Mouse (Mus musculus): ENCODE results near the gene Scgb1b3. TPM values are rescaled to one million over a fixed set of nuclear protein-coding genes. Genes with fewer than 3 reads are reported as not detected.

Gene Scgb1b3
- not detected in 2 replicates for polyA plus RNA-seq (2014; fragmentation: Nextera tagmentation; extraction: Ambion mirVana)

DNA sequence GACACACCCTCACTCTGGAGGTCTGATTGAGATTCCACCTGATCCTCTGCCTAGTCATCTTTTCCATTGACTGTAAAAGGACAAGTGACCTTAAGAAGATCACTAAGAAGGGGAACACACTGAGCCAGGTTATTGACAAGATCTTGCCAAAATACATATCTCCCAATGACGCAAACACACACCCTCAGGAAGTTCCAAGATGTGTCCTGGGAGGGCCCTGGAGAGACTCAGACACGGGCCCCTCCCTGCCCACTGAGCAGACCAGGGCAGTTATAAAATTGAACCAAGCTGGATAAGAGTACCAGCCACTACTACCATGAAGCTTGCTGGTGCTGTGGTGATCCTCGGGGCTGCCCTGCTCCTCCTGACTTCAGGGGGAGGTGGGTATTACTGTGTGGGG is at the start of gene Scgb1b3:
Gene Scgb1b3 (plus strand): TSS at position 301 of the 400 bp plus-strand sequence.
- no peak for DNase-seq (ENCODE audit: low spot score)
- H3K4me1 ChIP-seq (ENCODE audit: control insufficient read depth, insufficient read depth, low read length): no peaks in the 10 kb centered on the region
- H3K36me3 ChIP-seq (ENCODE audit: control insufficient read depth, insufficient read depth, low read length): no peaks in the 10 kb centered on the region
- H3K9me3 ChIP-seq (ENCODE audit: control insufficient read depth, low read length): peaks cover 21% of the 10 kb centered on the region; the same call in 1 of the 2 replicates
- H3K4me3 ChIP-seq (ENCODE audit: low read depth, low read length): no peak within 1 kb of the TSS
- no peak within 1 kb of the TSS for H3K27ac ChIP-seq (replicated peaks; ENCODE audit: low read depth, low read length)
- H3K4me2 ChIP-seq (ENCODE audit: low read depth, low read length): no peak within 1 kb of the TSS
- no peak for ATAC-seq (ENCODE audit: low read depth)
- H3K9ac ChIP-seq (ENCODE audit: low read depth, low read length): no peak within 1 kb of the TSS
- 76% methylated on average over 3 of the region's 3 CpGs for WGBS
- no peaks in the 10 kb centered on the region for H3K27me3 ChIP-seq (replicated peaks; ENCODE audit: control insufficient read depth, insufficient read depth, low read length)

GRCm38 (mm10) chr7:31362022-31362560 is 13.3 kb upstream of the Scgb1b3 start, which contains the start of gene Scgb2b3:
Gene Scgb2b3 (minus strand): TSS chr7:31362072.
- H3K4me2 ChIP-seq (ENCODE audit: low read depth, low read length): no peak within 1 kb of the TSS
- ATAC-seq (ENCODE audit: low read depth) (no peak), DNase-seq (ENCODE audit: low spot score) (no peak)
- H3K36me3 ChIP-seq (ENCODE audit: control insufficient read depth, insufficient read depth, low read length): no peaks in the 10 kb centered on the region
- H3K9ac ChIP-seq (ENCODE audit: low read depth, low read length): no peak within 1 kb of the TSS
- H3K4me3 ChIP-seq (ENCODE audit: low read depth, low read length): no peak within 1 kb of the TSS
- H3K27me3 ChIP-seq (replicated peaks; ENCODE audit: control insufficient read depth, insufficient read depth, low read length): no peaks in the 10 kb centered on the region
- H3K4me1 ChIP-seq (ENCODE audit: control insufficient read depth, insufficient read depth, low read length): no peaks in the 10 kb centered on the region
- no peak within 1 kb of the TSS for H3K27ac ChIP-seq (replicated peaks; ENCODE audit: low read depth, low read length)
- 62% methylated on average over 4 of the region's 4 CpGs for WGBS
- H3K9me3 ChIP-seq (ENCODE audit: control insufficient read depth, low read length): no peaks in the 10 kb centered on the region

Other genes with a start within 250 kb of the Scgb1b3 start
- 8.5 and 9.4 TPM in 2 replicates for gene Scn1b, start 248.6 kb upstream of the Scgb1b3 start, polyA plus RNA-seq (2014; fragmentation: Nextera tagmentation; extraction: Ambion mirVana)
- gene Gramd1a, start 219.7 kb upstream of the Scgb1b3 start, polyA plus RNA-seq (2014; fragmentation: Nextera tagmentation; extraction: Ambion mirVana): 65.4 and 65.7 TPM in 2 replicates
- gene Scgb2b2, start 85.1 kb upstream of the Scgb1b3 start, polyA plus RNA-seq (2014; fragmentation: Nextera tagmentation; extraction: Ambion mirVana): not detected in 2 replicates
- gene Scgb1b2, start 83.8 kb upstream of the Scgb1b3 start, polyA plus RNA-seq (2014; fragmentation: Nextera tagmentation; extraction: Ambion mirVana): not detected in 2 replicates
- not detected in 2 replicates for gene Scgb2b3, start 13.5 kb upstream of the Scgb1b3 start, polyA plus RNA-seq (2014; fragmentation: Nextera tagmentation; extraction: Ambion mirVana)

All from embryonic facial prominence, embryonic 14.5 days (tissue).